Mouse (Mus musculus) megakaryocyte-erythroid progenitor cell, adult 5 weeks (primary cell): ENCODE results near the gene Olfr1493-ps1. TPM values are rescaled to one million over a fixed set of nuclear protein-coding genes. Genes with fewer than 3 reads are reported as not detected.

Experiments used
- polyA plus RNA-seq: library from polyadenylated mRNA; stranded (reverse); fragments of >175 nt; gene quantifications from 2 replicates; pipeline ENCODE4 v1.2.3, GENCODE M21; 2012

The Olfr1493-ps1 gene
- not detected in 2 replicates for polyA plus RNA-seq

DNA sequence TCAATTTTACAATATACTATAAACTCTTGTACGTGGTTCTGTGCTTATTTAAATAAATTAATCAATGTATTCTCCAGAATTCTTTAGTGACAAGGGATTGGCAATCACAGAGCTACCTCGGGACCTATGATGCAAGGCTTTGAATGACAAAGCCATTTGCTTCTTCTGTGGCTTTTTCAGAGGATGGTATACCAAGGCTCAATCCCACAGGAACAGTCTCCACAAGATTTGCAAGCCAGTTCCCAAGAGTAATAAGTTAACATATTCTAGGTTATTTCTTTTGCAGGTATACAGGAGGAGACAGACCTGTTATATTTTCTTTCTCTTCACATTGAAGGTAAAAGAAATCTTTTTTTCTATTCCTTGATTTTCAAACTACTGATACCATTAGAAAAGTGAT is at the start of gene Olfr1493-ps1:
Gene Olfr1493-ps1, plus strand, starts transcription at position 301 of the 400 bp plus-strand sequence.

DNA sequence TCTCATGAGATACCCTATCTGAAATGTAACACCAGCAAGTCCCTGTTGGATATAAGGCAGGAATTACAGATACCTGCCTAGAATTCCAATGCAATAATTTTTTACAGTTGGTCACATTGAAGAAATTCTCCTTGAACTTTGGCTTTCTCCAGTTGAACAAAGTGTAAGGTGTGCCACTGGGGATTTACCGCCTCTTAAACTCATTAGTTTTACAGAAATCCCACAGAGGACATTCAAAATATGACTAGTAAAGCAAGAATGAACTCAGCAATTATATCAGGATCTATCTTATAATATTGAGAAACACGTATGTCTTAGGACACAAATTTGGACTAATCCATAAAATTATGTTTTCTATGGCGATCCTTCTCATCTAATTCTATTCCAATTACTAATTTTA is 26.1 kb upstream of the Olfr1493-ps1 start, which contains the start of gene Olfr1491:
Gene Olfr1491, plus strand, starts transcription at position 301 of the 400 bp plus-strand sequence.

DNA sequence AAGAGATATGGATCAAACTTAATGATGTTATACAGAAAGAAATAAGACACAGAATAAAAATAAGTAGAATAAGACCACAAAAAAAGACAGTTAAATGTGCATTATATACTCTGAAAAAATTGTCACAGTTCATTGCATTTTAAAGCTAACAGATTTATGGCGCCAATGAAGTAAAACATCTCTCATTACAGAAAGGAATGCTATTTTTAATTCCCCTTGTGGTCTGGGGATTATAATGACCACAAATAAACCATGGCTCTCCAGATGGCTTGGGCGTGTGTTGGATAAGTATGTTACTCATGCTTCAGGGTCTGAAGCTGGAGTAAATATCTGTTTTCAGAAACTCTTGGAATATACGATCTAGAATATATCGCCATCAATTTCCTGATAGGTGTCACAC is 16.4 kb downstream of the Olfr1493-ps1 start, which contains the start of gene Olfr1494:
Gene Olfr1494, plus strand, starts transcription at position 301 of the 400 bp plus-strand sequence.

DNA sequence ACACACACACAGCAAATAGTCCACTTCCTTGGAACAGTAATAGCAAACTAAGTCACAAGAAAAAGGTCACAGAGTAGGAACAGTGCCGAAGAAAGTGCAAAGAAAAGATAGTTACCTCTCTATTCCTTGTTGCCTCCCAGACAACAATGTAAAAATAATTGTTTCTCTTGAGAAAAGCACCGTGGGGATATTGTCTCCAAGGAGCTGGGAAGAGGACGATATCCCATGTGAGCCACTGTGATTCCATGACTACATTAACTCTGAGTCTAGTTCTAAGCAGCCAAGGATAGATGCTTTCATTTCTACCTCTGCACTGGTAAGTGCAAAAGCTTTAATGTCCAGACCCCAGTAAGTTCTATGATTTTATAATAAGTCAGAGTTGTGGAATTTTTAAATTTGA is 41.2 kb downstream of the Olfr1493-ps1 start, which contains the start of gene Olfr1495:
Gene Olfr1495, plus strand, starts transcription at position 301 of the 400 bp plus-strand sequence.

DNA sequence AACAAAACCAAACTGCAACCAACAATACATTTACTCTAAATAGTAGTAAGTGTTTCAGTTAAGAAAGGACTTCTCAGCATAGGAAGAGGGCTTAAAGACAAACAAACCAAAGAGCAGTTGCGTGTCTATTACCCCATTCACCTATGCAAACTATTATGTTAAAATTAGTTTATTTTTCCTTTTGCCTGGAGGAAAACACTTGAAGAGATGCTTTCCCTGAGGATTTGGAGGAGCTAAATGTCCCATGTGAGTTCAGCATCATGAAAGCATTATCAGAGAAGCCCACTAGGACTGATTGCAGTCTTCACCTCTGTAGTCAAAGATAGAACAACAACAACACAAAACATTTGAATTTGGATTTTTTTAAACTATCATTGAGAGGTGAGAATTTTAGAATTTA is 54.5 kb downstream of the Olfr1493-ps1 start, which contains the start of gene Olfr1496:
Gene Olfr1496, plus strand, starts transcription at position 301 of the 400 bp plus-strand sequence.

Other genes starting within 250 kb of the Olfr1493-ps1 start
- not detected in 2 replicates for gene Olfr1475, start 243.1 kb upstream of the Olfr1493-ps1 start, polyA plus RNA-seq
- 0.03 TPM in 1 of 2 replicates, not detected in the other for gene Olfr1477, start 222.7 kb upstream of the Olfr1493-ps1 start, polyA plus RNA-seq
- not detected in 2 replicates for gene Olfr1480, start 195.4 kb upstream of the Olfr1493-ps1 start, polyA plus RNA-seq
- not detected in 2 replicates for gene Olfr1484, start 139.8 kb upstream of the Olfr1493-ps1 start, polyA plus RNA-seq
- not detected in 2 replicates for gene Olfr1487, start 105.9 kb upstream of the Olfr1493-ps1 start, polyA plus RNA-seq
- gene Olfr1489, start 91.7 kb upstream of the Olfr1493-ps1 start, polyA plus RNA-seq, result 0.01 TPM in 1 of 2 replicates, not detected in the other
- not detected in 2 replicates for gene Olfr1490, start 72.2 kb upstream of the Olfr1493-ps1 start, polyA plus RNA-seq
- not detected in 2 replicates for gene Olfr1491, start 26.0 kb upstream of the Olfr1493-ps1 start, polyA plus RNA-seq
- gene Olfr1494, start 16.4 kb downstream of the Olfr1493-ps1 start, polyA plus RNA-seq, result not detected in 2 replicates
- gene Olfr1495, start 41.3 kb downstream of the Olfr1493-ps1 start, polyA plus RNA-seq, result not detected in 2 replicates
- not detected in 2 replicates for gene Olfr1496, start 54.6 kb downstream of the Olfr1493-ps1 start, polyA plus RNA-seq
- not detected in 2 replicates for gene Olfr1497, start 74.9 kb downstream of the Olfr1493-ps1 start, polyA plus RNA-seq
- gene Olfr1499, start 96.2 kb downstream of the Olfr1493-ps1 start, polyA plus RNA-seq, result not detected in 2 replicates
- gene Olfr1500, start 107.2 kb downstream of the Olfr1493-ps1 start, polyA plus RNA-seq, result not detected in 2 replicates
- not detected in 2 replicates for gene Olfr1501, start 127.4 kb downstream of the Olfr1493-ps1 start, polyA plus RNA-seq
- gene Olfr1502, start 138.5 kb downstream of the Olfr1493-ps1 start, polyA plus RNA-seq, result 0.10 TPM in 1 of 2 replicates, not detected in the other
- gene Olfr1504, start 174.7 kb downstream of the Olfr1493-ps1 start, polyA plus RNA-seq, result not detected in 2 replicates
- not detected in 2 replicates for gene Olfr1505, start 190.3 kb downstream of the Olfr1493-ps1 start, polyA plus RNA-seq